Mouse (Mus musculus) forebrain, postnatal 0 days (tissue): Measurements from ENCODE around the gene Bco1. TPM values are rescaled to one million over a fixed set of nuclear protein-coding genes. Genes with fewer than 3 reads are reported as not detected.

ENCODE experiments used
- ATAC-seq: fragments of 200-750 bp; cut with Nextera tagmentation; 2 replicates; pipeline ENCODE4 v1.8.0; 2017; ENCODE audit warnings: mild to moderate bottlenecking, moderate library complexity
- DNase-seq: peaks from one replicate; pipeline ENCODE4 v3.0.0-alpha.2; 2015
- H3K27ac ChIP-seq: fragments of 300-500 bp; sonication (generic); 2 replicates; pipeline ENCODE4 v1.5.1; 2014; ENCODE audit warnings: low read depth, mild to moderate bottlenecking, antibody characterized with exemption, low read length, moderate library complexity, mixed read lengths
- H3K27me3 ChIP-seq: fragments of 300-500 bp; sonication (generic); 2 replicates; pipeline ENCODE4 v1.6.1; 2014; ENCODE audit warnings: mild to moderate bottlenecking, low read length, mixed read lengths; ENCODE audit not compliant: insufficient read depth
- H3K36me3 ChIP-seq: fragments of 300-500 bp; sonication (generic); 2 replicates; pipeline ENCODE4 v1.6.1; 2014; ENCODE audit warnings: mild to moderate bottlenecking, moderate library complexity; ENCODE audit not compliant: insufficient read depth
- H3K4me1 ChIP-seq: fragments of 300-500 bp; sonication (generic); 2 replicates; pipeline ENCODE4 v1.6.1; 2014; ENCODE audit warnings: antibody characterized with exemption; ENCODE audit not compliant: insufficient read depth
- H3K4me2 ChIP-seq: fragments of 300-500 bp; sonication (generic); 2 replicates; pipeline ENCODE4 v1.6.1; 2014; ENCODE audit warnings: low read depth, mild to moderate bottlenecking, moderate library complexity
- H3K4me3 ChIP-seq: fragments of 300-500 bp; sonication (generic); 2 replicates; pipeline ENCODE4 v1.5.1; 2014; ENCODE audit warnings: low read depth, low read length, mixed read lengths
- H3K9ac ChIP-seq: fragments of 300-500 bp; sonication (generic); 2 replicates; pipeline ENCODE4 v1.6.1; 2014; ENCODE audit warnings: mild to moderate bottlenecking
- H3K9me3 ChIP-seq: fragments of 300-500 bp; sonication (generic); 2 replicates; pipeline ENCODE4 v1.6.1; 2016; ENCODE audit warnings: low read length
- CTCF ChIP-seq: sonication (generic); IDR thresholded peaks from 2 replicates; pipeline ENCODE4 v1.5.1; 2016; ENCODE audit warnings: antibody characterized with exemption, control low read depth, low read depth
- WGBS: fragments of 180-500 bp; shearing (Covaris S2); extraction: QIAGEN DNeasy Blood & Tissue Kit; methylation state at CpG from one replicate; pipeline ENCODE4 v1.1.7; 2014; 5-methylcytosine and 5-hydroxymethylcytosine counted together
- polyA plus RNA-seq: library from polyadenylated mRNA; unstranded; fragments of >200 nt; fragmentation: Nextera tagmentation; extraction: Ambion mirVana; gene quantifications from 2 replicates; pipeline ENCODE4 v1.2.1, GENCODE M21; 2015
- total RNA-seq: library from RNA; depleted of rRNA; stranded (reverse); fragments of >200 nt; gene quantifications from 2 replicates; pipeline ENCODE4 v1.2.3, GENCODE M21; 2014

Gene Bco1
- total and polyA plus RNA-seq, 2 experiments from 2014 or later: 0.31 TPM; not detected in 1

- TF ChIP-seq CTCF: no peak
- Histone ChIP-seq H3K9me3 (no peaks in the 10 kb centered on the region), H3K27me3 (no peaks in the 10 kb centered on the region), H3K9ac (no peak overlapping the region), H3K27ac (no peak overlapping the region), H3K4me3 (no peak overlapping the region), H3K36me3 (no peaks in the 10 kb centered on the region), H3K4me1 (no peaks in the 10 kb centered on the region), H3K4me2 (no peak overlapping the region)
- ATAC-seq: no peak
- 94% methylated on average over 4 of the region's 4 CpGs for WGBS
- DNase-seq: no peak
Observed at GRCm38 (mm10) chr8:117089802-117090201, 5.9 kb upstream of the Bco1 start.

- ATAC-seq (no peak), DNase-seq (no peak)
- Histone ChIP-seq H3K4me3 (no peak overlapping the region), H3K4me1 (peaks cover 6% of the 10 kb centered on the region; the same call in 1 of the 2 replicates), H3K27me3 (no peaks in the 10 kb centered on the region), H3K27ac (no peak overlapping the region), H3K9me3 (no peaks in the 10 kb centered on the region), H3K36me3 (no peaks in the 10 kb centered on the region), H3K9ac (no peak overlapping the region), H3K4me2 (no peak overlapping the region)
- 60% methylated on average over 5 of the region's 5 CpGs for WGBS
- no peak for TF ChIP-seq CTCF
Observed at GRCm38 (mm10) chr8:117094053-117094452, 1.6 kb upstream of the Bco1 start.

DNA sequence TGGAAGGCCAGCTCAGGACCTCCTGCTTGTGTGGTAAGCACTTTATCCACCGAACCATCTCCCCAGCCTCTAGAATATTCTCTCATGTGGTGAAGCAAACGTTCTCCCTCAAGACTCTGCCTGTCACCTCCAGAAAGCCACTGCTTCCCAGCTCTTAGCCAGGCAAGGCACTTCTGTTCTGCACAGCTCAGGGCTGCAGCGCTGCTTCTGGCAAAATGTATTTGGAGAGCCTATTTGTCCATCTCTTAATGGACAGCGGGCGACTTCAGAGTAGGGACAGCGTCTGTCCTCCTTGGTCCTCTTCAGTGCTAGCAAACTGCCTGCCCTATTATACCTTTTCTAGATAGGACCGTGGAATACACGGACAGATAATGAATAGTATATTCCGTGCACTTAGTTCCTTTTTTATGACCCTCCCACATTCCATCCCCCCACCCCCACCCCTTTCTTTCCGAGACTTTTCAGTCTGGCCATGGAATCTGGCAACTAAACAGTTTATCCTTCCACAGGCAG lies 1.5 kb downstream of the Bco1 start:
- ATAC-seq (peak; percentile 34), DNase-seq (no peak)
- H3K36me3 ChIP-seq: no peaks in the 10 kb centered on the region
- peak overlapping the region; percentile 36; the same call in 1 of the 2 replicates for H3K27ac ChIP-seq
- TF ChIP-seq CTCF: no peak
- 60% methylated on average over 10 of the region's 10 CpGs for WGBS
- H3K4me1 ChIP-seq: peaks cover 6% of the 10 kb centered on the region; the same call in 1 of the 2 replicates
- no peak overlapping the region for H3K4me3 ChIP-seq
- H3K4me2 ChIP-seq: peak overlapping the region; percentile 21; the same call in 1 of the 2 replicates
- no peaks in the 10 kb centered on the region for H3K9me3 ChIP-seq
- no peak overlapping the region for H3K9ac ChIP-seq
- H3K27me3 ChIP-seq: no peaks in the 10 kb centered on the region

GRCm38 (mm10) chr8:117097564-117098191 lies 2.0 kb downstream of the Bco1 start:
- Histone ChIP-seq H3K9ac (no peak overlapping the region), H3K27me3 (no peaks in the 10 kb centered on the region), H3K4me1 (peaks cover 6% of the 10 kb centered on the region; the same call in 1 of the 2 replicates), H3K9me3 (no peaks in the 10 kb centered on the region), H3K4me3 (no peak overlapping the region), H3K4me2 (peak overlapping the region; percentile 21), H3K27ac (peak overlapping the region; percentile 29; the same call in 1 of the 2 replicates), H3K36me3 (no peaks in the 10 kb centered on the region)
- ATAC-seq (peak; percentile 92), DNase-seq (peak; percentile 80)
- no peak for TF ChIP-seq CTCF
- WGBS: 26% methylated on average over 11 of the region's 11 CpGs

DNA sequence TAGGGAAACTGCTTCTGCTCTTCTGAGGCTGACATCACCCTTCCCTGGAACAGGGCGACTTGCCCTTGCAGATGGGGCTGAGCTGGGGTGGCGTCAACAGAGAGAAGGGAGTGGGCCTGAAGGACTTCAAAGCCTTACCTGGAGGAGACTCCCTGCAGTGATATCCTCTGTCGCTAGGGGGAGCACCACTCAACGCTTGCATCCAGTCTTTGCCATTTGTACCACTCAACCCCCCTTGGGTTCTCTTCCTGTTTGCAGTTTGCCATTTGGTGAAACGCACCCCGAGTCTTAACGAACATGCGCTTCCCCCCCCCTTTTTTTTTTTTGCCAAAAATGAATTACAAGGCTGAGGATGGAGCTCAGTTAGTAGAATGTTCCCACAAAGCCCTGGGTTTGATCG lies 11.9 kb downstream of the Bco1 start:
- H3K27ac ChIP-seq: no peak overlapping the region
- peak; percentile 67 for DNase-seq
- no peaks in the 10 kb centered on the region for H3K27me3 ChIP-seq
- no peak for ATAC-seq
- H3K9me3 ChIP-seq: no peaks in the 10 kb centered on the region
- no peak overlapping the region for H3K9ac ChIP-seq
- peak; percentile 76 for TF ChIP-seq CTCF
- 18% methylated on average over 9 of the region's 9 CpGs for WGBS
- H3K4me1 ChIP-seq: no peaks in the 10 kb centered on the region
- H3K4me3 ChIP-seq: no peak overlapping the region
- no peaks in the 10 kb centered on the region for H3K36me3 ChIP-seq
- H3K4me2 ChIP-seq: no peak overlapping the region

DNA sequence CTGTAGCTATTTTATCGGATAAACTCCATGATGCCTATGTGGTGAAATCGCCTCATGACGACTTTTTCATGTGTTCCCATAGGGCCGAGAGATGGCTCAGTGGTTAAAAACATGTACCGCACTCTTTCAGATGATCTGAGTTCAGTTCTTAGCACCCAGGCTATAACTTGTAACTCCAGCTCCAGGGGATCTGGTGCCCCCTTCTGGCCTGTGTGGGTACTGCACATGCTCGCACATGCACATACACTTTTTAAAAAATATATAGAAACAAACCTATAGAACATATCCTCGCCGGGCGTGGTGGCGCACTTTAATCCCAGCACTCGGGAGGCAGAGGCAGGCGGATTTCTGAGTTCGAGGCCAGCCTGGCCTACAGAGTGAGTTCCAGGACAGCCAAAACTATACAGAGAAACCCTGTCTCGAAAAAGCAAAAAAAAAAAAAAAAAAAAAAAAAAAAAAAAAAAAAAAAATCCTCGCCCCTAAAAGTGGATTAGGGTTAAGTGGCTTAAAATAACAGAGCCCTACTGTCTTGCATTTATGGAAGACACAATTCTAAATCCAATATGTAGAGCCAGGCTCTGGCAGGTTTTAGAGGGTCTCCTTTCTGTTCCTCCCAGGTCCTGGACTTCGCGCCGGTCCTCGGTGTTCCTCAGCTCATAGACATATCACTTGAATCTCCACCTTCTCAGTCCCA lies 13.5 kb downstream of the Bco1 start:
- 94% methylated on average over 19 of the region's 19 CpGs for WGBS

More for the DNA sequence above, 13.5 kb downstream of the Bco1 start:
- Histone ChIP-seq H3K9ac (no peak overlapping the region), H3K9me3 (no peaks in the 10 kb centered on the region), H3K4me2 (no peak overlapping the region), H3K4me3 (no peak overlapping the region), H3K27ac (no peak overlapping the region), H3K27me3 (no peaks in the 10 kb centered on the region), H3K4me1 (no peaks in the 10 kb centered on the region), H3K36me3 (no peaks in the 10 kb centered on the region)
- DNase-seq: no peak
- no peak; the same call in 1 of the 2 replicates for TF ChIP-seq CTCF
- ATAC-seq: no peak
